Mouse (Mus musculus) heart, postnatal 36 days (tissue): ENCODE data around the gene Gm42372. TPM values are rescaled to one million over a fixed set of nuclear protein-coding genes. Genes with fewer than 3 reads are reported as not detected.

ENCODE experiments used
- DNase-seq, 2 experiments: peaks; one replicate each; pipeline ENCODE4 v3.0.0; 2021 to 2022
- intact Hi-C: fragments of 180-260 bp; cut with DNase I; formaldehyde crosslinking; loops from one replicate; pipeline ENCODE4 v1.15.1; 2025
- total RNA-seq, 2 experiments: library from RNA; stranded (reverse); gene quantifications; 2 replicates each; pipeline ENCODE4 v1.2.3; 2021

Gene Gm42372
- total RNA-seq, 2 experiments from 2014 or later, result not detected

DNA sequence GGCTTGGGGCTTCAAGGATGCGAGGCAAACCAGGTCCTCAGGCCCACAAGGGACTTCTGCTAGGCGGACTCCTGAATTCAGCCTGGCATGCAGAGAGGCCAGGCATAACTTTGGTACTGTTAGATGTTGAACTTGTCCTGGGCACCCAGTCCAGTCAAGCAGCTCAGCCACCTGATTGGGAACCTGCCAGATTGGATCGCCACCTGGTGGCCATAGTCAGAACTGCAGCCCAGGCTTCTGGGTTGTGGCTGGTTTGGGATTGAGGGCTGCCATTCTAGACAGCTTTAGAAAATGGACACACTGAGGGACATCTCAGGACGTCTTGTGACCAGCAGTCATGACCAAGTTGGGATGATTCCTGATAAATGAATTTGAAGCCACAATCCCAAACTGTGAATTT, 16.8 kb downstream of the Gm42372 start:
- intact Hi-C loops, result loop anchor here (1.0 kb wide), 1 partner anchor 49 kb away; no protein-coding TSS in a partner anchor
- DNase-seq, result peak; percentile 93 to 96

DNA sequence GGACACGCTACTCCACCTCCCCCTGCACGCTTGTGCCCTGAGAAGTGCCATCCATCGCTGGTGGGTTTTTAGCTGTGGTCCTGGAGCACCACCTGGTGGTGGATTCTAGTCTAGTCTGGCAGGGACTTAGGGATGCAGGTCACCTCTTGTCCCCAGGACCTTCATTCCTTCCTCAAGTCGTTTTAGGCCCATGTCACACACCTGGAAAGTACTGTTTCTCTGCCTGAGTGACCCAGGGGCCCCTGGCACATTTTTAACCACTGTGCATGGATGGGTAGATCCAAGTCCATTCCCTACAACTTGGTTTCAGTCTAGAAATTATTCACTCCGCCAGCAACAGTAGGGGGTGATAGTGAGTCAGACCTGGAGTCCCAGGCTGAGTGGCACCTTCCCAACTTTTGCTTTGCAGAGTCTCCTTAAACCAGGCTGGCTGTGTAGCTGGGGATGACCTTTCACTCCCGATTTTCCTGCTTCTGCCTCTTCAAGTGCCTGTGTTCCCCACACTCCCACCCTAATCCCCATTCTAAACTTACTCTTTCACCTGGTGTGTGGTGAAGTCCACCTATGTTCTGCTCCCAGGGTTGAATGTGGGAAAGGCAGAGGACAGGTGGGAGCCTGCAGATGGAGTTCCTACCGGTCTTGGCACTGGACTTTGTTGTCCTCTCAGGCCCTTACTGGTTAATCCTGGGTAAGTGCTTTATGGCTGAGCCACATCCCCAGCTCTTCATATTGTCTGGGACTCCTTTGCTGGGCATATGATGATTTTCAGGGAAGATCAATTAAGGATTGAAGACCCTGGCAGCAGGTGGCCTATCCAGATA, 19.7 kb downstream of the Gm42372 start:
- DNase-seq, result peak; percentile 82
- intact Hi-C loops, result loop anchor here (1.0 to 2.0 kb wide), 4 partner anchors 48 to 70 kb away; no protein-coding TSS in a partner anchor

DNA sequence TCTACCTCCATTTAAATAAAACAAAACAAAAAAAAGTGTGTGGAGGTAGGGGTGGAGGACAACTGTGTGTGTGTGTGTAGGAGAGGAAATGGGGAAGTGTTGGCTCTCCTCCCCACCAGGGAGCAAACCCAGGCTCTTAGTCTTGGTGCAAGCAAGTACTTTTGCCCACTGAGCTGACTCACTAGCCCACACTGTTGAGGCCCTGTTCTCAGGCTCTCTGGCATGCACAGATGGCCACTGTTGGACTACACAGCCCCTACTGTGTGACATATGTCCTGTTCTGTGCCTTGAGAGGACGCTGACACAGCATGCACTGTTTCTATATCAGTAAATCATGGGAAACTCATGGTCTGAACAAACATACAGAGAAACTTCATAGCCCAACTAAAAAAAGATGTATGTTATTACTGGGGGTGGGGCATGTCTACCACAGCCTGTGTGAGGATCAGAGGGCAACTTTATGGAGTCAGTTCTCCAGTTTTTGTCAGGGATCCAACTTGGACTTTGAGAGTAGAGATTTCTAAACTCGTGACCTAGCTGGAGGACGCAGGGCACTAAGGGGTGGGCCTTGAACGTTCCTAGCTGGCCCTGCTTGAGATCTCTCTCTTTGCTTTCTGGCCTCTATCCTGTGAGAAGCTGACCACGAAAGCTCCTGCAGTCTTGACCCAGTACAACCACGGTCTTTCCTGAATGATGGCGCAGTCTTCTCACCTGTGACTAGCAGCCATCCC, 20.5 kb downstream of the Gm42372 start:
- intact Hi-C loops, result loop anchor here (2.0 kb wide), 1 partner anchor 47 kb away; no protein-coding TSS in a partner anchor
- DNase-seq, result no peak

DNA sequence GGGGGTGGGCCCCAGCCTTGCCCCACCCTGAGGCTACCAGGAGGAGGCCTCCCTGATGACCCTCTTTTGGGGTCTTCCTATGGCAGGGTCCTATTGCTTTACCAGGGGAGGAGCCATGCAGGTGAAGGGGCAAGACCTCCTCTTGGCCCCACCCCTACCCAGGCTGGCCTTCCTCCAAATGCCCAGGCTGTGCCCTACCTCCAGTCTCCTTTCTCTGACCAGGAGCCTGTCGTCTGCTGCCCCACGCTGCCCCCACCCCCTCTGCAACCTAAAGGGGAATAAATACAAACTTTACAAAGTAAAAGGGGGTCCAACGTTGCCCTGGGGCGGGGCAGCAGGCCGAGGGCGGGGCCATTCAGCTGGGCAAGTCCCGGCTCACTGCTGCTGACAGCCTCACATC, 21.8 kb downstream of the Gm42372 start:
- no peak for DNase-seq
- intact Hi-C loops, result no loop called here

DNA sequence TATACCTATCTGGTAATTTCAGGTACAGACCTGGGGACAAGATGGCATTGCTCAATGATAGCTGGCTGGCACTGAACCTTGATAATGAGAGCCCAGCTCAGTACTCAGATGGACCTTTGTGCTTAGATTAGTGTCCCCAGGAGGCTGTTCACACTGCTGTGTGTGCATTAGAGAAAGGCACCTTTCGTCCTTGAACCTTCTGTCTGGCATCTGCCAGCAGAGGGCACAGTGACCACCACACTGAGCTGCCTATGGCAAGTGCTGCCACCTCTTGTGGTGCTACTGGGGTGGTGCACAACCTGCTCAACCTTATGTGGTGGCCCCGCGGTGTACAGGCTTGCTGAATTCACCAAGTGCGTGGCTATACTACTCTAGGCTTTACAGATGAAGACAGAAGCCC, 24.4 kb downstream of the Gm42372 start:
- no peak for DNase-seq
- intact Hi-C loops, result no loop called here

DNA sequence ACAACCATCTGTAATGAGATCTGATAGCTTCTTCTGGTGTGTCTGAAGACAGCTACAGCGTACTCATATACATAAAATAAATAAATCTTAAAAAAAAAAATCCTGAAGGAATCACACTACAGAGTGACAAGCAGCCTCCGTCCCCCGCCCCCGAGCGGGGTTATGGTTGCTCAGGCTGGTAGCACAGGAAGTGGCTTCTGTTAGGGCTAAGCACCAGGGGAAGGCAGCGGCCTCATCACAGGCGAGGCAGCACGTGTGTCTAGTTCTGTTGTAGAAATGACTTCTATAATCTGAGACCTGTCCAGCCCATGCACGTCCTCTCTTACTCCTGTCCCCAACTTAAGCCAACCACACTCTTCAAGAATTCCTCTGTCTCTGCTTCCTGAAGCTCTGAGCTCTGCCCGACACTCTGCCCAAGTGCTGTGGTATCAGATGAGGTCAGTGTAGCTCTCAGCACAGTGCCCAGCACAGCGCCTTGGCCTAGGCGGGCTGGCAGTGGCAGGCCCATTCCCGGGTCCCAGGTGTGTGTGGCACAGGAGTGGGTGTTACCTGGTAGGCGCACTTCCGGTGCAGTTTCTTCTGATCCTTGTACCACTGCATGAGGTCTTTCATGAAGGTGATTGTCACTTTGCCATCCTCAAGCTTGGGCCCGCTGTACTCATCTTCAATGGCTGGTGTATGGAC, 26.6 kb downstream of the Gm42372 start:
- intact Hi-C loops, result no loop called here
- DNase-seq, result no peak

DNA sequence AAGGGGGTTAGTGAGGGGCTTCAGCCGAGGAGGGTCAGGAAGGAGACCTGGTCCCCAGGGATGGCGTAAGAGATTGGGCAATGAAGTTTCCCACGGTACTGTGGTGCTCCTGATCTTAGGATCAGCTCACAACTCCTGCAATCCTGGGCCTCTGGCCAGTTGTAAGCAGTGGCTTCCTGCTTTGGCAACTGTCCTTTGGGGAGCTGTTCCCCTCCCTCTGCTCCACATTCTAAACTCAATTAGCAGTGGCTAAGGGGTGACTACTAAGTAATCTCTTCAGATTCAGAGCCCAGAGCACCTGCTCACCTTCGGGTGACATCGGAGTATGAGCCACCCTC, 27.1 kb downstream of the Gm42372 start:
- intact Hi-C loops, result no loop called here

DNA sequence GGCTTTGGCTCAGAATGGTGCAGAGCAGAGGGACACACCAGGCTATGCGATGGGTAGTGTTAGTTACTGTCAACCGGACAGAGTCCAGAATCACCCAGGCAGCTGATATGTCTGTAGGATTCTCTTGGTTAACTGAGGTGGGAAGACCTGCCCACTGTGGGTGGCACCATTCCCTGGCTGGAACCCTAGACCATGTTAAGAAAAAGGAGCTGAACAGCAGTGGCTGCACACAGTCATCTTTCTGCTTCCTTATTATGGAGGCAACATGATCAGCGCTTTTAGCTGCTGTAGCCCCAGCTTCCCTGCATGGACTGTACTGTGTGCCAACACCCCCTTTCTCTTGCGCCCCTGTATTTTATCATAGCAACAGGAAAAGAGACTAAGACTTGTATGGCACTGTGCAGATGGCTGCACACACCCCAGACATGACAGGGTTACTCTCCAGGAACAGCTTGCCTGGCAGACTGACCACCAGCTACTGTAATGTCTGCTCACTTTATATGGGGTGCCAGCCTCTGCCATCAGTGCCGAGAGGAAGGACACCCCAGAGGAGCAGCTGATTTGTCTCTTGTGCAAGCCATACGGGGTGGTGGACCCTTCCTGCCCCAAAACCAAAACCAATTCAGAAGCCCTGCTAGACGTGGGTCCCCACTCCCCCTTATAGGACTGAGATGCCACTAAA, 29.2 kb downstream of the Gm42372 start:
- intact Hi-C loops, result no loop called here
- DNase-seq, result no peak

More for the DNA sequence above, 27.1 kb downstream of the Gm42372 start:
- DNase-seq, result no peak

DNA sequence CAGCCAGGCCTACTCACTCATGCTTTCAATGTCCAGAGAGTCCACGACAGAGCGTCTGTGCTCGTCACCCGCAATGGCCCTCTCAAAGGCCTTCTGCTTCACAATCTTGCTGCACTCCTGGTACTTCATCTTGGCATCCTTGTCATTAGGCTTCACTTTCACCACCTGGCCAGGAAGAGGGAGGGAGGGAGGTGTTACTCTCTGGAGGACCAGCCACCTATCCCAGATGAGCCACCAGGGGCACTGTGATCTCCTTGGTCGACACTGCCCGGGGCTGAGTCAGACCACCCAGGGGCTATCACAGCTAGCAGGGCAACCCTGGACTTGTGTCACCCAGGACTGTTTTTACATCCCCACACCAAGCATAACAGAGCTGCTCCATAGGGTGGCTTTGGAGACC, 32.5 kb downstream of the Gm42372 start:
- DNase-seq, result no peak
- intact Hi-C loops, result no loop called here

DNA sequence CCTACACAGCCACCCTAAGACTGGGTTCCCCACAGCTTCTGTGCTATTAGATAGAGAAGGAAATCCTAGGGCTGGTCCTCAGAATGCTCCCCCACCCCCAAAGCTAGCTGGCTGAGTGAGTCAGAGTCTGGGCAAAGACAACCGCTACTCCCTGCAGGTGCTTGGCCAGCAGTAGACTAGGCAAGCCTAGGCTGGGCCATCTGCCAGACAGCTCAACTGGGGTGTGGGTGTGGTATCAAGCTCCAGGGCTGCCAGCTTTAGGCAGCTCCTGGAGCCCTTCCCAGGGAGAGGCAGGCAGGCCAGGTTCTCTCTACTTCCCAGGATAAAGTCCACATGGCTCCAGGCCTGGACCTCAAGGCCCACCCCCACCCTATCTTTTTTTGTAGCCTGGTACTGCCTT, 34.1 kb downstream of the Gm42372 start:
- intact Hi-C loops, result no loop called here
- DNase-seq, result peak; percentile 82 to 88

DNA sequence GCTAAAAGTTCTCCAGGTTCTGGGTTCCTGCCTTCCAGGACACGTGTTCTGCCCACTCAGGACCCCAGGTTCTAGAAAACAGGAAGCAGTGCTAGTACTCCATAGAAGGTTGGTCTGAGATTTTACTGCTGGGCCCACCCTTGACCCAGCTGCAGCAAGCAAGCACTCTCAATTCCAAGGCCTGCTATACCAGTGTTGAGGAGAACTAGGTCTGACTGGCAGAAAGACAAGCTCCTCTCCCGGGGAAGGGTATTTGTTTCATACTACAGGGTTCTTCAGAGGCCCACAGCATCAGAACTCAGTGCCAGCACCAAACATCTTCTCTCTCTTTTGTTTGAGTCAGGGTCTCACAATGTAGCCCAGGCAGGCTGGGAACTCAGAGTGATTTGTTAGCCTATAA, 35.0 kb downstream of the Gm42372 start:
- no peak for DNase-seq
- intact Hi-C loops, result no loop called here

DNA sequence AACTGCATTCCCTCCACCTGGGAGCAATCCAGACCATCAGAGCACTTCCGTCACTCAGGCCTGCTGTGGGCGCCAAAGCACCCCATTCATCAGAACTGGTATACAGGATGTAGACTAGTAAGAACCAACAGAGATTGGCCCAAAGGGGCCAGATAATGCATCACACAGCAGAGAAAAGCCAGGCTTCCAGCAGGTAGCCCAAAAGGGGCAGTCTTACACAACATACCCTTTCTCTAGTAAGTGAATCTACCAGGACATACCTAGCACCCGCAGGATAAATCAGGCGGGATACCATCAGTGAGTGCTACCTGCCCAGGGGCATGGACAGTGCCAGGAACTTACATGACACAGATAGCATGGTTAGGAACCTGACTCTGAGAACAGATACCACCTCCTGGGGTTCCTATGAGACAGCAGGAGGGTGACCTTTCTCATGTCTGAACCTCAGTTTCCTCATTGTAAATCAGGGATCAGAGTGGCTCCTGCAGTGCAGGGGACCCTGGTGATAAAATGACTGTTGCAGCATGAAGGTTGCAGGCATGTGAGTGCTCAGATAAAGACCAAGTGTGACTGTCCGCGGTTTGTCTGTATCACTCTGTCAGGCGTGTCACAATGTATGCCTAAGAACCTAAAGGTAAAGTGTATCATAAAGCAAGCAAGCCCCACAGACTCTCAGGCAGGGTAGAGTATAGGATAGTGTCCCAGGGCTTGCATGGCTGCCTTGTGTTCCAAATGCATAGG, 36.7 kb downstream of the Gm42372 start:
- intact Hi-C loops, result no loop called here
- DNase-seq, result no peak

DNA sequence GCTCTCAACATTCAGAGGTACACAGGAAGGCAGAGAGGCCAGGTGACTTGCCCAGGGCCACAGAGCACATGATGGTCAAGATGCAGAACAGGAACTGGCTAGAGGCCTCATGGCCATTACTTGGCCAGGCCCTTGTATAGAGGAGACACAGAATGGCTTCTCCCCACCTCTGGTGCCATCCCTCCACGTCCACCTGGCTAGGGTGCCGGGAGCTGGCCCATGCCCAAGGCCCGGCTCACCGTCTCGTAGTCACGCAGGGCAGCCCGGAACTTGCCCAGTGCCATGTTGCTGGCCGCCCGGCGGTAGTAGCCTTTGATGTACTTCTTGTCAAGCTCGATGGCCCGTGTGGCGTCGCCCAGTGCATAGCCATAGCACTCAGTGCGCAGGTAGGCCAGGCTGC, 39.3 kb downstream of the Gm42372 start:
- intact Hi-C loops, result no loop called here

DNA sequence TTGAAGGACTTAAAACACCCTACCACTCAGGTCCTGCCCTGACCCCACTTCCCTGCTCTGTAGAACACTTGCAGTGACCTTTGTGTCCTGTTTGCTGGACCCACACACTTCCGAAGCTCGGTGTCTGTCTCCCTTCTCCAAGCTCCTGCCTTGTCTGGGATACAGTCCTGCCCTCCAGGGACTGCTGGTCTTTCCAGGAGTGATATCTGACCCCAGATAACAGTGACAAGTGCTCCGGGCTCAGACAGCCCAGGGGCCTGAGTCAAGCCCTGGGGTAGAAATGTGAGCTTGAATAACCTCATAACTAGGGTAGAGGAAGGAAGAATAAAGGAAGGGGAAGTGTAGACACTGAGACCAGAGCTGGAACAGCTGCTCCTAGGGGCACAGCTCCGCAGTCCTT, 40.8 kb downstream of the Gm42372 start:
- no peak for DNase-seq
- intact Hi-C loops, result no loop called here

More for the DNA sequence above, 39.3 kb downstream of the Gm42372 start:
- no peak for DNase-seq

DNA sequence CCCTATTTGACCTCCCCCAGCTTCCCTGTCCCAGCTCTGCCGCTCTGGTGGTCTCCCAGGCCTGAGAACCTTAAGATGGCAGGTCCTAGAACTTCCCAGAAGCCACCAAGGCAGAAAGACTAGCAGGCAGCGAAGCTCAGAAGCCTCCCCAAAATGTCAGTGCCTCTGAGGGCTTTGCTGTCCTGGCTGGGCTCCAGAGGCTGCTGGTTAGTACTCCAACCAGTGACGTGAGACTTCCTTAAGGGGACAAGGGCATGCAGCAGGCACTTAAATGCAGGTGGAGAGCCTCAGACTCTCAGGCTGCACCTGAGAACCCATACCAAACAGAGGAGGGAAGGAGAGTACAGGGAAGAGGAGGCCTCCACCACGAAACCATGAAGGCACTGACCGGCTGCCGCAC, 41.3 kb downstream of the Gm42372 start:
- DNase-seq, result peak; percentile 47 to 50
- intact Hi-C loops, result no loop called here

DNA sequence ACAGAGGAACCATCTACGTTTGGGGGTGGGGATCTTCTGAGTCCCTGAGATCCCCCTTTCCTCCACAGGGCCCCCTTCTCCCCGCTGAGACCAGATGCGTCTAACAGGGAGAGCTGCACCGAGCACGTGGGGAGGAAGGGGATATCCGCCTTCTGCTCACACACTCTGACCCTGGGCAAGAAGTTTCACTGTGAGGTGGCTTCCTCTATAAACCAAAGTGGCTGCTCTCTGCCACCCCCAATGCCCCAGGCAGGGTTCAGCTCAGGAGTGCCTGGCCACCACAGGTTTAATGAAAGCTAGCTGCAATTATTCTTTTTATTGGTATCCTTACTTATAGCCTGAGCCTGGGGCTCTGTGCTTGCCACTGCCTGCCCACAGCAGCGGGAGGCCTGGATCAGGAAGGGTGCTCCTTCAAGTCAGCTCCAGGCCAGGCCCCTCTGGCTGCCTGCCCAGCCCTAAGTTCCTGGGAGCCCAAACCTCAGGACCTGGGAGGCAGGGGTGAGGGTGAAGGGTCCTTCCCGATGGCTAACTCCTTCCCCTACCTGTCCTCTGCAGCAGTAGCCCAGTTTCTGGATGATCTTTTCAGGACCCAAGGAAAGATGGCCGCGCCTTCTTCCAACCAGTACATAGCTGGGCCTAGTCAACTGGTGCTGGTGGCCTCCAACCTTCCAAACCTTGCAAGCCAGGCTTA, 42.1 kb downstream of the Gm42372 start:
- intact Hi-C loops, result no loop called here
- DNase-seq, result peak in 1 of 2 experiments; percentile 41

DNA sequence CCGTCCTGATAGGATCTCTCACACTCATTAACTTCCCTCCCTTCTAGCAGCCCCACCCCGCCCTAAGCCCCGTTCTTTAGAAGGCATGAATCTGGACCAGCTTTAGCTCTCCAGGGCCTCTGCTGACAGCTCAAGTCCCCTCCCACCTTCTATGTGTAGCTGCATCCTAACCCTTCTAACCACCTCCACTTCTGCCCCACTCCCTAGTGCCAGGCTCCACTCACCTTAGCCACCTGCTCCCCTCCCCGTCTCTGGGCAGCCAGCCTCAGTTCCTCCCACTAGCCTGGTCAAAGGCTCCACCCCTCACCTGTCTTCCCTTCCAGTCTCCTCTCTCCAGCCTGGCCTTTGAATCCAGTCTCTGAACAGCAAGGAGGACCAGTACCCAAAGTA, 42.6 kb downstream of the Gm42372 start:
- intact Hi-C loops, result no loop called here
- no peak for DNase-seq

DNA sequence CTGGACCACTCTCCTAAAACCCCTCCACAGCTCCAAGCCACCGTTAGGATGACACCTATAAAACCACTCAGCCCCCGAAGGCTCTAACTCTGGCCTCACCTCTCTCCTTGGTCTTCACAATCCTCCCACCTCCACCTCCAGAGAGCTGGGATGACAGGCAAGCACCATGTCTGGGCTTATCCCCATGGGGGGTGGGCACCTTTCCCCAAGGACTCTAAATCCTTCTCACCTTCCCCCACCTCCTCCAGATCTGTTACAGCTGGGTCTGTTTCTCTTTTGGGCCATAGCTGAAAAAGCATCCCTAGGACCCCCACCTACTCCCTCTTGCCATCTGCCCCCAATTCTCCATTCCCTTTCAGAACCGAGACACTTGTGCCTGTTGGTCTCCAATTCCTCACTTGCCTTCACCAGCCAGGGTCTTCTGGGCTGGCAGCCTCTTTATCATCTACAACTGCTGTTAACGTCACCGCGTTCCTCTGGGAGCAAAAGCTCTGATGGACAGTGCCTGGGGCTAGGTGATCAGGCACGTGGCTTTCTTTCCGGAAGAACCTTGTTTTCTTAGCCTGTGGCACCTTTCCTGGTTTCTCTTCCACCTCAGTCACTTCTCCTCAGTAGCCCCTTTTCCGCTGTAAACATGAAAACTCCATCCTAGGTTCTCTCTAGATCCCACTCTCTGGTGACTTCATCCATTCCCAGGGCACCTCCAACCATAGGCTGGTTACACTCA, 43.2 kb downstream of the Gm42372 start:
- no peak for DNase-seq
- intact Hi-C loops, result no loop called here
